Mouse (Mus musculus): ENCODE results near the gene B230118H07Rik.
"Not testable (repeated sequence)": the region's sequence is repeated elsewhere in the genome, so short reads cannot be mapped to it uniquely, and the experiment has no call there.

The B230118H07Rik gene

DNA sequence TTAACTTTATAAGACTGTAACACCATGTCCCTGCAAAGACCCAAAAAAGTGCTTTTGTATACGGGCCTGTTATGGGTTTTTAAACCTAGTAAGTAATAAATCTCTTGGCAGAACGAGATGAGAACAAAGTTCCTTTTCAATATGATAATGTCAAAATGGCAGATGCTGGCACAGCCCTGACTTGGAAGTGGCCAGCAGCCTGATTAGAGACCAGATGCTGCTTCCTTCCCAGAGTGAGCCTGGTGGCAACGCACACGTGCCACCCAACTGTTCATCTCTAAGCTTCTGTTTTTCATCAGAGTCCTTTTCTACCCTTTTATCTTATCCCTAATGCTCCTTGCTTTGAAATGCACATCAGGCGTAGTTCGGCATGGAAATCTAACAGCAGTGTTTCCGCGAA, 58.0 kb downstream of the B230118H07Rik start:
- DNase-seq (ENCODE audit: low spot score in 2 of 2): no peak

DNA sequence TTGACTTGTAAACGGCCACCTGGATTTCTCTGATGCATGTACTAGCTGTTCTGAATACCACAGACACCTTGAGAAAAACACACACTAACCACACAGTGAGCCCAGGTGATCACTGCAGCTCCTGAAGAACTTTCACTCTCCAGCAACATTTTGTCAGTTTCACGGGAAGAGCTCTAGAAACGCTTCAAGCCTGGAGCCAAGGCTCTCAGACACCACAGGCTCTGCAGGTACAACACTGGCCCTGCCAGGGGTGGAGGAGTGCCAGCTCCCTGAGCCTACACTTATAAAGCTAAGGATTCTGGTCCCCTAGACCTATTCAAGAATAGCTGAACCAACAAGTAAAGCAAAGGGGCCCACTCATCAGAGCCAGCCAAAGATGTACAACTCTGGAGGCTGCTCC, 67.9 kb downstream of the B230118H07Rik start:
- no peak for DNase-seq (ENCODE audit: low spot score in 2 of 2)

DNA sequence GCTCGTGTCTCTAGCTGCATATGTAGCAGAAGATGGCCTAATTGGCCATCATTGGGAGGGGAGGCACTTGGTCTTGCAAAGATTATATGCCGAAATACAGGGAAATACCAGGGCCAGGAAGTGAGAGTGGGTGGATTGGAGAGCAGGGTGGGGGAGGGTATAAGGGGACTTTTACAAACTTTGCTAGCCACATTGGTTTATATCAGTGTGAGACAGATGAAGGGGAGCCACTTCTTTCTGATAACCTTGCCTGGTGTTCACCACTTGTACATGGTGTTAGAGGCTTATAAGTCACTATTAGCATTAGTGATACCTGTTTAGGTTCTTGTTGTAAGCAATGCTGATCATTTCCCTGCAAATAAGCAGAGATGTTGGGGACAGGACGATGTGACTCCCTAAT, 68.4 kb downstream of the B230118H07Rik start:
- no peak for DNase-seq (ENCODE audit: low spot score in 2 of 2)

DNA sequence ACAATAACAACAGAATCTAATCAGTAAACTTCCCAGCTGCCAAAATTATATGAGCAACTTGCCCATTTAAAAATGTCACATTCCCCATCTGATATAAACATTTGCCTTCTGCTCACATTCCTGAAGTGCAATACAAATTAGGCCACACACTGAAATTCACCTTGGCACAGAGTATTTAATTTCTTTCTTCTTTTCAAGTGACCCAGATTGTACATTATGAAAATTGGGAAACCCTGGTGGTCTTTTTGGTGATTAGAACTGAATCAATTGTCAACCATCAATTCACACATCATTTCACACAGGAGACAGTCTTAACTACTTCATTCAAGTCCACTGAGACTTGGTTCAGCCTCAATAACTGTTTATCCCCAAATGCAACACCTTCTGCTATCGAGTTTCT, 68.9 kb downstream of the B230118H07Rik start:
- DNase-seq (ENCODE audit: low spot score in 2 of 2): no peak

DNA sequence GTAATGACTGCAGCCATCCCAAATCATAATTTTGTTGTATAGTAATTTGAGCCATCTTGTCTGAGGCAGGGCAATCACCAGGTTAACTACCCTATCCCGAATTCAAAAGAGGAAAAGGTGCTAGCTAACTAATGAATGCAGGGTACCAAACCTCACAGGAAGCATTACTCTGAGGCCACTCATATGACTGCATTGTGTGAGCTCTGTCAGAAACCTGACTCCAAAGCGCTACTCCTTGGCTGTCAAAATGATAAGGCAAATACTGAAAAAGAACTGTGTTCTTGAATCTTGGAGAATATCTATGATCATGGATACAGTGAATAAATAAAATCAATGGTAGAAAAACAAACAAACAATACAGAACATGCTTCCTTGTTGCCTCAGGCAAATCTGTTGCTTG, 69.3 kb downstream of the B230118H07Rik start:
- no peak for DNase-seq (ENCODE audit: low spot score in 2 of 2)

DNA sequence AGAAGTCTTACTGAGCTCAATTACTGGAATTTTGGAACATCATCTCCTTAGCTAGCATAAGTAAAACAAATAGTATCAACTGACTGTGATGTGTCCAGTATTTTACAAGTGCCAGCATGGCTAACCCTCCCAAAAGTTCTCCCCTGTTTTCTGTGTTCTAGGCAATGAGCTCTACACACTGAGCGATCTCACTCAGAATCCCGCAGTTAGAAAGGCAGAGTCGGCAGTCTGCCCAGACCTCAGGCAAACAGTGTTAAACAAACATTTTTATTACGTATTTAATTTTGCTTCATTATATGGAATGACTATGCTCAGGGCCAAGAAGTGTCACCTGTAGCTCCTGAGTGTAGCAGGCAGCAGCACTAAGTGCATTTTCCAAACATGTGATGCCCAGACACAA, 72.1 kb downstream of the B230118H07Rik start:
- no peak for DNase-seq (ENCODE audit: low spot score in 2 of 2)

DNA sequence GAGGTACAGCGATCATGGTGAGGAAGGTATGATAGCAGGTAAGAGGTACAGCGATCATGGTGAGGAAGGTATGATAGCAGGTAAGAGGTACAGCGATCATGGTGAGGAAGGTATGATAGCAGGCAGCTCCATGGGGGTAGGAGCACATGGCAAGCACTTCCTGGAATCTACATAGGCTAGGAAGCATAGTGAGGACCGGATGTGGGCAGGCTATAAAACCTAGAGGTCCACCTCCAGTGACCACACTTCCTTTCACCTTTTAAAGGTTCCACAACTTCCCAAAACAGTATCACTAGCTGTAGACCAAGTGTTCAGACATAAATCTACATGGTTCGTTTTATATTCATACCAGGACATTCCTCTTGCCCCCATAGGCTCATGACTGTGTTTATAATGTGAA, 80.1 kb downstream of the B230118H07Rik start:
- DNase-seq (ENCODE audit: low spot score in 2 of 2): no peak

DNA sequence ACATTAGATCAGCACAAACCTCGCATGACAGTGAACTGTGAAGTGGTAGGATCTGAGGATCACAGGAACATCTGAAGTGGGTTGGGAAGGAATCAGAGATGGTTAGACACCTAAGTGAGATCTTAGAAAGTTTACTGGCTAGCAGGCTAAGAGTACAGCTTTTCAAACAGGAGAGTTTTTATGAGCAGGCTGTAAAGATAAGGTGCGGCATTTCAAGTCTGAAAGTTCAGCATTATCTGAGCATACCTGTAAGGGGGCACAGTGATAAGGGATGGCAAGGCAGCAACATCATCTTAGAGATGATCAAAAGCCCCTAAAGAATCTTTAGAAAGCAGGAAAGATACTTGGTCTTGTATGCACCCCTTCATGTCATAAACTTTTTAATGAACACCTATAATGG, 81.8 kb downstream of the B230118H07Rik start:
- no peak for DNase-seq (ENCODE audit: low spot score in 2 of 2)

DNA sequence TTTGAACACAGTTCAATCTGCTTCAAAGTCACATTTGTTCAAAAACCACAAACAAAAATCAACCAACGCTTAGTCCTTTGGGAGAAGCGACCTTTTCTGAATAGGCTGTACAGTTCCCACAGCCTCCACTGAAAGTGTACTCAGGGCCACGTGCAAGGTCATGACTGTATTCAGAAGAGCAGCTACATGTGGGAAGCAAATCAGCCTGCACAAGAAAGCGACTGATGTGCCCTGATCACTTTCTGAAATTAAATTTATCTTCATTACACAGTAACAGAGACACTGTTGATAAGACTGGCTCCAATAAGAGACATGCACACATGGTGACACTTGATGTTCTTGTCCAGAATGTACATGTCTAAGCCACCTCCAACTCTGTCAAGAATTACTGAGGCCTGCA, 85.6 kb downstream of the B230118H07Rik start:
- no peak for DNase-seq (ENCODE audit: low spot score in 2 of 2)

DNA sequence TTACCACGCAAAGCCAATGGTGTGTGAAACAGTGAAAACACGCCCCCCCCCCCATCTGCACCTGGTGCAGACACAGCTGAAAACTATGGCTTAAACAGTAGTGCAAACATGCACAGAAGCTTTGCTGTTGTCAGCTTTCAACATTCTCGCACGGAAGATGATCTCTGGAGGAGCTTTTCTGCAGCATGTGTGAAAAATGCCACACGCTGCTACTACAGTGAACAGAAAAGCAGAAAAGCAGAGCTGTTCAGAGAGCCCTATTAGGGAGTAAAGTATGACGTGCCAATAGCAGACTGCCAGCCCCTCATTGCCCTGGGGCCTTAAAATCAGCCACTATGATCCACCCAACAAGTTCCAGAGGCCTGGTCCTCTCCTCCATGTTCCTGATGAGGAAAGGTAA, 86.1 kb downstream of the B230118H07Rik start:
- no peak for DNase-seq (ENCODE audit: low spot score in 2 of 2)

DNA sequence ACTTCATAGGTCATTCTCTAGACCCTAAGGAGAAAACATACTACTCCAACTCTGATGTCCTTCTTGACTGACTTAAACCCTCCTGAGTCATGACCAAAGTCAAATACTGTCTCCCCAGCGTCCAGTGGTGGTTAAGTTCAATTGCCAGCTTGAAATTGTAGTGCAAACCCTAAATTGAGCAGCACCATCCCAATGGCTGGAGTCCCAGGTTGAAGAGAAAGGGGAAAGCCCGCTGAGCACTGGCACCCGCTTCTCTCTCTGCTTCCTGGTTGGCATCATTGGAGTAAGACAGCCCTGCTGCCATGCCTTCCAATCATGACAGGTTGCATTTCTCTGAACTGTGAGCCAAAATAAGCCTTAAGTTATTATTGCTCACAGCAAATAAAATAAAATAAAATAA, 89.9 kb downstream of the B230118H07Rik start:
- no peak for DNase-seq (ENCODE audit: low spot score in 2 of 2)

DNA sequence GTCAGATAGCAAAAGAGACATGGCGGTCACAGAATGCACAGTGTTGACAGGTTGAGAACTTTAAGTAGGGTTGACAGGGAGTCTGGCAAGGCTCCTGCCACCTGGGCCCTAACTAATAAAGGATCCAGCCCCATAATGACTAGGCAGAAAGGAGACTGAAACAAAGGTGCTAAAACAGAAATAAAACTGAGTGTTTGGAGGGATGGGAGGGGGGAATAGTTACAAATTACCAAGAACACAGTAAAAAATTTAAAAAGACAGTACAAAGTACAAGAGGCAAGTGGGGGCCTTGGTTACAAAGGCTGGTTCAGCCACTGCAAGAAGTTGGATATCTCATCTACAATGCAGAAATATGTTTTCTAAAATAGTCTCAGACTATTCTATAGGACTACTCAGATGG, 93.4 kb downstream of the B230118H07Rik start:
- no peak for DNase-seq (ENCODE audit: low spot score in 2 of 2)

DNA sequence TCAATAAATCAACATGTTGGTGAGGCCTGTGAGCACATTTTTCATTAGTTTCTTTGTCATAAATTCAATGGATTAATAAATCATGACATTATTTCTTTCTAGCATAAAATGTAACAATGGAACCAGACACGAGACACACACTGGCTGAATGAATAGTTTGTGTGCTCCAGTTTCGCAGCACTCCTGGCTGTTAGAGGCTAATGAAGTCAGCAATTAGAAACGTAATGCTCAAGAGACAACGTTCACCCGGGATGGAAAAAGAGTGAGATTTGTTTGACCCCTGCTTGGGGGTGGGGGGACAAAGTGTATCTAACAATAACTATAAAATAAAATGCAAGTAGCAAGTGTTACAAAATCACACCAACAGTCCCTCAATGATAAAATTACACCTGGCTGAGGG, 95.5 kb downstream of the B230118H07Rik start:
- DNase-seq (ENCODE audit: low spot score in 2 of 2): no peak

DNA sequence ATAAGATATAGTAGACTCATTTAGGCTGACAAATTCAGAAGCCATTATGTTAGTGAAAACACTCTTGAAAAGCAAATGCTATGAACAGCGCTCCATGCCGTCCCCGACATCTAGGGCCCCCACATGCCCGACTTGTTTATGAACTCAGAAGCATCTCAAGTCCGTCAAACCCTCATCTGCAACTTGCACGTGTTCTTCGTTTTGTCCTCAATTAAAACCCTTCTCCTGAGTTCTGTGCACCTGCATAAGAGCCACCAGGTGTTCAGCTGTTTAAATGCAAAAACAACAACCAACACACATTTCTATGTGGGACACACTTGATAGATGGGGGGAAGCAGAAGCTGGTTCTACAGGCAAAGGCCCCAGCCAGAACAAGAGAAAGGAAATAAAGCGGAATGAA, 97.0 kb downstream of the B230118H07Rik start:
- DNase-seq (ENCODE audit: low spot score in 2 of 2): no peak

DNA sequence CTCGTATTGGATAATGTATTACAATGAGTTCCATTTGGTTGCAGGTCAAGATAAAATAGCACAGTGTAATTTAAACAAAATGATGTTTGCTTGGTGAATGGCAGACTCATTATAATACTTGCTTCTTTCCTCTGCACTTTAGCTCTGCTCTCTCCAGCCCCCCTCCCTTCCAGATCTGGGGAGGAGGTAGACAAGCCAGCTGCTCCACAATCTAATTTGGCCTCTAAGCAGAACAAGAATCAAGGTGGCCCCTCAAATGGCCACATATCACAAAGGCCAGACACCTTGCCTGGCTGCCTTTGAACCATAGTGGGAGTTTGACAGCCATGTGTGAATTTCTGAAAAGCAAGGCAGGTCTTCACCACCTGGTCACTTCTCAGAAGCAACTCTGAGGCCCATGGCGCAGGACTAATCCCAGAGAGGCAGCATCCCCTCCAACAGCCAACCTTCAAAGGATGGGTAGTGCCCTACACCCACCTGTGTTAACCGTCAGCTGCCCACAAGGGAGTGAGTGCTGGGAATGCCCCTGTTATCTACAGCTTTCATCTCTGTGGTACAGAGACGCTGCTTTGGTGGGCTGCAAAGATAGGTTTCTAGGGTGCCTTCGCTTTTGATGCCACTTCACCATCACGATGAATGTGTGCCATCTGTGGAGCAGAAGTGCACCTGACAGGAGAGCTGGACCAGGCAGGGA, 98.2 kb downstream of the B230118H07Rik start:
- DNase-seq (ENCODE audit: low spot score in 2 of 2): no peak

DNA sequence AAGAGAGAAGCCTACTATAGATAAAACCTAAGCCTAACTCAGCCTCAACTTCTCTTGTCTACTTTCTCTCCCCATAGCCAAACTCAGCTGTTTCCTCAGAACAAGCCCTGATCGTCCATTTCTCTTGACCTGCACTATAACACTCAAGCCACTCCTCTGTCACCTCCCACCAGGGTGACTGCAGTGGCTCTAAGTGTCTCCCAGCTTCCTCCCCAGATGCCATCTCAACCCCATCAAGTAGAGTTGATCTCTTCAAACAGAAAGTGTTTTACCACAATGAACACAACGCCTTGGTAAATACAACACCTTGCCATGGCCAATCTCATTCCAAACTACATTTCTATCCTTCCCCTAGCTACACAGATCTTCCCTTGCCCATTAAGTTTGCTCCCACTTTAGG, 99.2 kb downstream of the B230118H07Rik start:
- no peak for DNase-seq (ENCODE audit: low spot score in 2 of 2)

DNA sequence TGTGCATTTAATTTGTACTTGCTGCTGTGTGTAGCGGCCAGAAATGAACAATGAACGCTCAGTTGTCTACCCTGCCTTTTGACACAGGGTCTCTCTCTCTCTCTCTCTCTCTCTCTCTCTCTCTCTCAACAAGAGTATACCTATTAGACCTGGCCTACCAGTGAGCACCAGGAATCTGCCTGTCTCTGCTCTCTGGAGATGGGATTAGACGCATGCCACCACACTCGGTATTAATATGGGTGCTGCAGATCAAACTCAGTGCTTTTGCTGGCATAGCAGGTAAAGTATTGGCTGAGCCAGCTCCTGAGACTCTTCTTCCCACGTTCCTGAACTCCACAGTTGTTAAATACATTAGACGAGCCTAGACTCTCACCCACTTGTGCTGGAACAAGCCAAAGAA, 100.5 kb downstream of the B230118H07Rik start:
- no peak for DNase-seq (ENCODE audit: low spot score in 2 of 2)

DNA sequence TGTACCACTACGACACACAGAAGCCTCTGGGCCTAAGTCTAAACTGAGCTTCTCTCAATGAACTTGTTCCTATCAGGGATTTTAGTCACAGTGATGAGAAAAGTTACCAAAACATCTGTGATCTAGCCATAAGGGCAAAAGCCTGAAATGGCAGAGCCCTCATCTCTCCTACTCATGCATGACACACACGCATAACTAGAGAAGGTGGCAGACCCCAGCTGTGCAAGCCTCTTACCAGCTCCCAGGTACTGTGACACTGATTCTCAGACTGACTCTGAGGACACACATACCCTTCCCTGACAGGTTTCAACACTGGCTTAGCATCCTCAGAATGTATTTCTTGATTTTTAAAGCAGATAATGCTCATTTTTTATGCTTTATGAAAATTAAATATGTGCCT, 103.7 kb downstream of the B230118H07Rik start:
- DNase-seq (ENCODE audit: low spot score in 2 of 2): no peak

DNA sequence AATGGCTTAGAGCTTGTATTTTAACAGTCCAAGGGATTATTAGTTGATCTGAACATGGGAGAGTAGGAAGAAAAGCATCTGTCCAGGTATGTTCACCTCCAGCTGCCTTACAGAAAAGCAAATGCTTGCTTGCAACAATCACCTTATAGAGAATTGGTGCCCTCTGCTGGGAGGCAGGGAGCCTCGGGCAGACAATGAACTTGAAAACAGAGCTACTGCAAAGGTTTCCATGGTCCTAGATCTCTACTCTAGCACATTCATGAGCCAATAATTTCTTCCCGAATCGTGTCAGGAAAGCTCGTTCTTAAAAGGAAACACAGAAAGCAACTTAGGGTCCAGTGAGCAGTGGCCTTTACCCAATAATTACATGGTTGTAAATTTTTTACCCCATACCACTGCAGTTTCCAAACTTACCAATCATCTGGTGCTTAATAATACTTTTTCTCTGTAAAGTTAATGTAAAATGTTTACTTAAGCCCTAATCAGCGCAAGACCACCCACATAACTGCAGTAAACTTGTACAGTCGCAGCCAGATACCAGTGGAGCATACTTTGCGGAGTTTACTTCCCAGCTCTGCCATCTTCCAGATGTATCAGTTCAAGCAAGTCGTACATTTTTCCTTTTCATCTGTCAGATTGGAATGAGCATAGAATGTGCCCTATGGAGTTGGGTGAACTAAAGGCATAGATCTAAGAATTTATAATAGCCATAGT, 105.5 kb downstream of the B230118H07Rik start:
- peak in 1 of 2 experiments; percentile 6 for DNase-seq (ENCODE audit: low spot score in 2 of 2)

DNA sequence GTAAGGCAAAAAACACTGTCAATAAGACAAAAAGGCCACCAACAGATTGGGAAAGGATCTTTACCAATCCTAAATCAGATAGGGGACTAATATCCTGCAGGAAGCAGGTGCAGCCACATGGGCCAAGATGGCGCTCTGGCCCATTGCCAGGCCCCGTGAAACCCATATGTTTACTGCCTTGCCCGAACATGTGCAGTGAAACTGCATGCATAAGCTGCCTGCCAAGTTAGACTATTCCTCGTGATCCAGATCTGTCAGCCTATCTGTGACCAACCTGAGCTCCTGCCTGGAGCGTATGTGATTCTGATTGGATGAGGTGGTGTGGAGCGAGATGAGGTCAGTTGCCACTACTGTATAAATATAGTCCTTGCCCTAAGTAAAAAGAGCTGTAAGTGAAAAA, 112.4 kb downstream of the B230118H07Rik start:
- DNase-seq (ENCODE audit: low spot score in 2 of 2): not testable (repeated sequence)

DNA sequence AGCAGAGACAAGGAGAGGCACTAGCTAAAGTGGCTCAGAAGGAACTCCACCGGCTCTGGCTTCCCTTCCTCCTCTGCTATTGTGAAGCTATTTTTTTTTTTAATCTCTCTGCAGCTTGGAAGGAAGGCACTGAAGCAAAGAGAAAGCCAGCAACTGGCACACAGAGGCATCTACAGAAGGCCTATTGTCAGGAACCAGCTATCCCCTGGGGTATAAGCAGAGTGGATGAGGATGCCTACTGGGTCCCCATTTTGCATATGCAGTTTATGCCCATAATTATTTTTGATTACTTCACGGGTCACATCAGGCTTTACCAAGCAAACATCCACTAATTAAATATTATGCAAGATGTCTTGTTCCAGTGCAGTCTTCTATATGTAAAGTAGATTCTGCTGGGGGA, 115.6 kb downstream of the B230118H07Rik start:
- DNase-seq (ENCODE audit: low spot score in 2 of 2): no peak

DNA sequence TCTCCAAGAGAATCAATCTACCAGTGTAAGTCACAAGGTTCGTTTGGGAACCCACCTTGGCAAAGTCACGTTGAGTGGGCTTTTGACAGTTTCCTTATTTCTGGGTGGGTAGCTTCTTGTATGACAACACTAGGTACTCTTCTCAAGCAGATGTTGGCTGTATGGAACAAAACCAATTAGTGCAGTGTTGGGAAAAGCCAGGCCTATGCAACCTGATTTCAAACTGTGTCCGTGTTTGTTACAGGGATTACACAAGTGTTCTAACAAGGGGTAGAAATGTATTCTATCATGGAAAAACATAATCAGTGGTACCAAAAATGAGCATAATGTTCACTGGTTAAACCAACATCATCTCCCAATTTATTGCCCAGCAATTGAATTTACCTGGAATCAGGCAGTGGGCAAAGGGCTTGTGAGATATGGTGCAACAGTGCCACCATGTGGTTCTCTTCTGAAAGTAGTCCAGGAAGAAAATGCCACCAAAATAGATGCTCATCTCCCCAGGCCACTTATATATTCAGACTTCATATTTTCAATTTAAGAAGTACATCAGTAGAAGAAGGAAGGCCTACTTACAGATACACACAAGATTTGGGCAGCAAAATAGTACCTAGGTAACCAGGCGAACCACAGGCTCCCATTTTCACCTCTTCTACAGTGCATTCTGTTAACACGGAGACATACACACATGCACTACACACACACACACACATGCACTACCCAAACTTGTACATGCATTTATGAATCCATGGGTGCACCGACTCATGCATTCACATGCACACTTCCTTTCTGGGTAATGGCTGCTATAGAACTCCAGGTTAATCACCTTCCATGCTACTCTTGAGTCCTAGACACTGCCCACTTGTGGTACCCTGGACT, 123.6 kb downstream of the B230118H07Rik start:
- peak; percentile 58 to 75 for DNase-seq (ENCODE audit: low spot score in 2 of 2)

DNA sequence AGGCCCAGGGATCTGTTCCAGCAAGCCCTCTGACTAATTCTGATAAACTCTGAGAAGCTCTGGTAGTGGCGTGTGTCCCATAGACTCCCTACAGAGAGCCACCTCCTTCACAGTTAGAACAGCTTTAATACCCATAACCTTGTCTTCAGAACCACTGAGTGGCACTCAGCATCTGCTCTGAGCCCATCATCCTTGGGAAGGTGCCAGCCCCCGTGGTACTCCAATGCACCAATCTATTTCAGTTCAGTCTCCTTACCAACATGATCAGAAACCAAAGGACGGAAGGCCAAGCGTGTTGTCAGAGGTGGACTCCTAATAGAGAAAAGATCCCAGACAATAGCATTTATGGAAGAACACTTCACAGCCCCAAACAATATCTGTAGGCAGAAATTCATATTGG, 124.2 kb downstream of the B230118H07Rik start:
- no peak for DNase-seq (ENCODE audit: low spot score in 2 of 2)

Data from right cerebral cortex, adult 2 months (tissue).